Mouse (Mus musculus) C2C12 (cell line): ENCODE data around the gene Rccd1.

Experiments used
- CEBPB ChIP-seq: IDR thresholded peaks from one replicate; pipeline ENCODE4 v1.6.1; 2011; ENCODE audit warnings: low read depth, mild to moderate bottlenecking, control low read depth, moderate library complexity
- CTCF ChIP-seq: IDR thresholded peaks from one replicate; pipeline ENCODE4 v1.5.1; 2011; ENCODE audit not compliant: control insufficient read depth, insufficient read depth, insufficient read length

DNA sequence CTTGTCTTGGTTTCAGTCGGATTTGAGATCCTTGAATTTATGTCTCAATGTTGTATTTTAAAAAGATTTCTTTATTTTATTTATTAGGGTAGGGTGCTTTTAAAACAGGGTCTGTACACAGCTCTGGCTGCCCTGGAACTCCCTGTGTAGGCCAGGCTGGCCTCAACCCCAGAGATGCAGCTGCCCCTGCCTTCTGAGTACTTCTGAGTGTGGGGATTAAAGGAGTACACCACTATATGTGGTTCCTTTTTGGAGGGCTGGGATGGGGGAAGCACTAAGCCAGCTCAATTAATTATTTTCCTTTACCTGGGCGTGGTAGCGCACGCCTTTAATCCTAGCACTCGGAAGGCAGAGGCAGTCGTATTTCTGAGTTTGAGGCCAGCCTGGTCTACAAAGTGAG, 27.8 kb downstream of the Rccd1 start:
- TF ChIP-seq CEBPB = no peak
- TF ChIP-seq CTCF = no peak
